Comparison of ENCODE assay signal across 8 mouse cellular contexts in the genomic region with DNA sequence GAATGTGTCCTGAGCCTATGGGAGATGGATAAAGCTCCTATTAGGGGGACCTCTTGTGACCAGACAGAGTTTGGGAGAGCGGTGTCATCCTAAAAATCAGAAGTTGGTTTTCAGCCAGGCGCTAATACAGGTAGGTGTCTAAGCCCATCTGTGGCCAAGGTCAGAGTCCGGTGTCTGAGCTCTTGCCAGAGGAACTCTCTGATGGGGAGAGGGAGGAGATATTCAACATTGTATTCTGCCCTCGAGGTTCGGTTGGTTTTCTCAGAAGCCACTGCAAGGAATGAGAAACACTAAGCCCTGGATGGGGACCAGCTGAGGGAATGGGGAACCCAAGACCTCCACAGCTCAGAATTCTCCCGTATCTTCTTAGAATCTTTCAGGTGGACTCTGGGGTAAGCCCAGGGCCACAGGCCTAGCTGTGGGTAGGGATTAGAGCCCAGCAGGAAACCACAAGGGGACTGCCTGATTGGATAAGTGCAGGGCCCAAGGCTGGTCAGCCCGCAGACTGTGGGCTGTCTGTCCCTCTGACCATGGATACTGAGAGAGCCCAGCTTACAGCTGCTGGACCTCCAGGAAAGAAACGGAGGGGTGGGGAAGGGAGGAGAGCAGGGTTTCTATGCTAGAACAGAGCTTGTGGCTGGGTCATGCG. TPM values are rescaled to one million over a fixed set of nuclear protein-coding genes. Genes with fewer than 3 reads are reported as not detected.
DNase-seq lines count a peak whose midpoint lies in the region; ATAC-seq lines count a peak whose summit lies in the region.

No protein-coding gene starts in this region.

- 55% methylated on average over 9 of the region's 9 CpGs for WGBS in kidney, embryonic 16.5 days
- WGBS in embryonic facial prominence, embryonic 11.5 days = 39% methylated on average over 9 of the region's 9 CpGs
- 52% methylated on average over 9 of the region's 9 CpGs for WGBS in intestine, embryonic 16.5 days
- WGBS in neural tube, embryonic 13.5 days = 57% methylated on average over 9 of the region's 9 CpGs

- peaks cover 36% of the 10 kb centered on the region for H3K4me1 ChIP-seq in kidney, embryonic 16.5 days (ENCODE audit: insufficient read depth, low read length)
- peaks cover 2% of the 10 kb centered on the region for H3K4me1 ChIP-seq in embryonic facial prominence, embryonic 11.5 days (ENCODE audit: control insufficient read depth, insufficient read depth, low read length)
- H3K4me1 ChIP-seq in intestine, embryonic 16.5 days (ENCODE audit: control insufficient read depth, insufficient read depth, low read length) = peaks cover 44% of the 10 kb centered on the region
- H3K4me1 ChIP-seq in neural tube, embryonic 13.5 days (replicated peaks) = peaks cover 48% of the 10 kb centered on the region

- H3K9ac ChIP-seq in kidney, embryonic 16.5 days (replicated peaks; ENCODE audit: low read length) = peak overlapping the region; percentile 73
- H3K9ac ChIP-seq in embryonic facial prominence, embryonic 11.5 days (replicated peaks; ENCODE audit: low read length) = peak overlapping the region; percentile 89
- H3K9ac ChIP-seq in intestine, embryonic 16.5 days (ENCODE audit: low read depth, low read length) = peak overlapping the region; percentile 80
- peak overlapping the region; percentile 70; the same call in 1 of the 2 replicates for H3K9ac ChIP-seq in neural tube, embryonic 13.5 days

- H3K4me3 ChIP-seq in kidney, embryonic 16.5 days (ENCODE audit: low read length) = peak overlapping the region; percentile 59
- H3K4me3 ChIP-seq in embryonic facial prominence, embryonic 11.5 days (ENCODE audit: low read depth, low read length) = peak overlapping the region; percentile 68
- peak overlapping the region; percentile 65 for H3K4me3 ChIP-seq in intestine, embryonic 16.5 days (ENCODE audit: low read length)
- H3K4me3 ChIP-seq in neural tube, embryonic 13.5 days = peak overlapping the region; percentile 55

- H3K4me2 ChIP-seq in kidney, embryonic 16.5 days (replicated peaks; ENCODE audit: low read depth, low read length) = peak overlapping the region; percentile 82
- peak overlapping the region; percentile 88 for H3K4me2 ChIP-seq in embryonic facial prominence, embryonic 11.5 days (ENCODE audit: low read depth, low read length)
- peak overlapping the region; percentile 79 for H3K4me2 ChIP-seq in intestine, embryonic 16.5 days (ENCODE audit: low read depth, low read length)
- H3K4me2 ChIP-seq in neural tube, embryonic 13.5 days = peak overlapping the region; percentile 73

- 0 out of 2 replicates have a peak, but pooled peaks have one; percentile 1 for ATAC-seq in kidney, embryonic 16.5 days (ENCODE audit: low FRiP score, low TSS enrichment)
- no peak for ATAC-seq in embryonic facial prominence, embryonic 11.5 days (replicated peaks; ENCODE audit: insufficient number of reproducible peaks, low FRiP score, low TSS enrichment, low read depth)
- ATAC-seq in intestine, embryonic 16.5 days = no peak
- no peak for ATAC-seq in neural tube, embryonic 13.5 days (ENCODE audit: low read depth)
- no peak for ATAC-seq in granulocyte monocyte progenitor cell, adult 5-6 weeks (replicated peaks; ENCODE audit: poor library complexity, severe bottlenecking)

- H3K36me3 ChIP-seq in kidney, embryonic 16.5 days (ENCODE audit: insufficient read depth, low read length) = peaks cover under 1% of the 10 kb centered on the region; the same call in 1 of the 2 replicates
- H3K36me3 ChIP-seq in embryonic facial prominence, embryonic 11.5 days (replicated peaks; ENCODE audit: control insufficient read depth, insufficient read depth, low read depth, low read length) = no peaks in the 10 kb centered on the region; the same call in 1 of the 2 replicates
- no peaks in the 10 kb centered on the region; the same call in 1 of the 2 replicates for H3K36me3 ChIP-seq in intestine, embryonic 16.5 days (ENCODE audit: control insufficient read depth, insufficient read depth, low read length)
- no peaks in the 10 kb centered on the region for H3K36me3 ChIP-seq in neural tube, embryonic 13.5 days

- 0 out of 2 replicates have a peak, but pooled peaks cover 6% of the 10 kb centered on the region for H3K27me3 ChIP-seq in kidney, embryonic 16.5 days (ENCODE audit: insufficient read depth, low read length)
- H3K27me3 ChIP-seq in embryonic facial prominence, embryonic 11.5 days (ENCODE audit: control insufficient read depth, insufficient read depth, low read length) = peaks cover 4% of the 10 kb centered on the region; the same call in 1 of the 2 replicates
- H3K27me3 ChIP-seq in intestine, embryonic 16.5 days (replicated peaks; ENCODE audit: control insufficient read depth, insufficient read depth, low read length) = no peaks in the 10 kb centered on the region
- H3K27me3 ChIP-seq in neural tube, embryonic 13.5 days = peaks cover 58% of the 10 kb centered on the region

- no peaks in the 10 kb centered on the region for H3K9me3 ChIP-seq in kidney, embryonic 16.5 days (ENCODE audit: low read length)
- no peaks in the 10 kb centered on the region for H3K9me3 ChIP-seq in embryonic facial prominence, embryonic 11.5 days (replicated peaks; ENCODE audit: control insufficient read depth, low read length)
- no peaks in the 10 kb centered on the region for H3K9me3 ChIP-seq in intestine, embryonic 16.5 days (ENCODE audit: control insufficient read depth, low read length)
- H3K9me3 ChIP-seq in neural tube, embryonic 13.5 days = no peaks in the 10 kb centered on the region

- peak overlapping the region; percentile 43; the same call in 1 of the 2 replicates for H3K27ac ChIP-seq in kidney, embryonic 16.5 days (ENCODE audit: low read length)
- H3K27ac ChIP-seq in embryonic facial prominence, embryonic 11.5 days (replicated peaks; ENCODE audit: low read depth, low read length) = no peak overlapping the region
- peak overlapping the region; percentile 52; the same call in 1 of the 2 replicates for H3K27ac ChIP-seq in intestine, embryonic 16.5 days (ENCODE audit: low read length)
- no peak overlapping the region for H3K27ac ChIP-seq in neural tube, embryonic 13.5 days (replicated peaks)

- no peak for DNase-seq in kidney, adult 9 months
- no peak for DNase-seq in embryonic facial prominence, embryonic 11.5 days (ENCODE audit: low spot score)
- no peak for DNase-seq in yolk sac, embryonic 10.5 days (ENCODE audit: low spot score)
- no peak for DNase-seq in layer of hippocampus, adult 9-10 months (ENCODE audit: low spot score)

RNA-seq across cellular contexts. Expression of a gene that starts 1.5 kb away (rescaled TPM):
- 20.1 and 21.0 TPM in 2 replicates for polyA plus RNA-seq in kidney, embryonic 16.5 days (2015; fragmentation: Nextera tagmentation; extraction: Ambion mirVana)
- 28.1 and 30.3 TPM in 2 replicates for polyA plus RNA-seq in embryonic facial prominence, embryonic 11.5 days (2014; fragmentation: Nextera tagmentation; extraction: Ambion mirVana)
- polyA plus RNA-seq in intestine, embryonic 16.5 days (2015; fragmentation: Nextera tagmentation; extraction: Ambion mirVana) = 10.9 and 11.5 TPM in 2 replicates
- polyA plus RNA-seq in neural tube, embryonic 13.5 days (2015; fragmentation: Nextera tagmentation; extraction: Ambion mirVana) = 8.1 and 10.1 TPM in 2 replicates
- not detected in 2 replicates for total RNA-seq in granulocyte monocyte progenitor cell, adult 5-6 weeks (2014; fragmentation: Nextera tagmentation)
- 0.34 and 1.5 TPM in 2 replicates for total RNA-seq in granulocyte monocyte progenitor cell, adult 5-6 weeks (2017)

RNA-seq across cellular contexts. Expression of a gene that starts 7.1 kb away (rescaled TPM):
- polyA plus RNA-seq in kidney, embryonic 16.5 days (2015; fragmentation: Nextera tagmentation; extraction: Ambion mirVana) = 0.05 and 0.08 TPM in 2 replicates
- not detected in 2 replicates for polyA plus RNA-seq in embryonic facial prominence, embryonic 11.5 days (2014; fragmentation: Nextera tagmentation; extraction: Ambion mirVana)
- polyA plus RNA-seq in intestine, embryonic 16.5 days (2015; fragmentation: Nextera tagmentation; extraction: Ambion mirVana) = 1.6 and 2.8 TPM in 2 replicates
- polyA plus RNA-seq in neural tube, embryonic 13.5 days (2015; fragmentation: Nextera tagmentation; extraction: Ambion mirVana) = 0.07 and 0.48 TPM in 2 replicates
- total RNA-seq in granulocyte monocyte progenitor cell, adult 5-6 weeks (2014; fragmentation: Nextera tagmentation) = not detected in 2 replicates
- total RNA-seq in granulocyte monocyte progenitor cell, adult 5-6 weeks (2017) = not detected in 2 replicates

RNA-seq across cellular contexts. Expression of a gene that starts 40.3 kb away (rescaled TPM):
- 34.8 and 39.3 TPM in 2 replicates for polyA plus RNA-seq in kidney, embryonic 16.5 days (2015; fragmentation: Nextera tagmentation; extraction: Ambion mirVana)
- polyA plus RNA-seq in embryonic facial prominence, embryonic 11.5 days (2014; fragmentation: Nextera tagmentation; extraction: Ambion mirVana) = 11.6 and 11.9 TPM in 2 replicates
- 49.6 and 51.5 TPM in 2 replicates for polyA plus RNA-seq in intestine, embryonic 16.5 days (2015; fragmentation: Nextera tagmentation; extraction: Ambion mirVana)
- 80.2 and 103 TPM in 2 replicates for polyA plus RNA-seq in neural tube, embryonic 13.5 days (2015; fragmentation: Nextera tagmentation; extraction: Ambion mirVana)
- not detected in 2 replicates for total RNA-seq in granulocyte monocyte progenitor cell, adult 5-6 weeks (2014; fragmentation: Nextera tagmentation)
- total RNA-seq in granulocyte monocyte progenitor cell, adult 5-6 weeks (2017) = 0.13 and 0.62 TPM in 2 replicates

RNA-seq across cellular contexts. Expression of a gene that starts 58.1 kb away (rescaled TPM):
- 66.2 and 67.8 TPM in 2 replicates for polyA plus RNA-seq in kidney, embryonic 16.5 days (2015; fragmentation: Nextera tagmentation; extraction: Ambion mirVana)
- polyA plus RNA-seq in embryonic facial prominence, embryonic 11.5 days (2014; fragmentation: Nextera tagmentation; extraction: Ambion mirVana) = 31.4 and 33.2 TPM in 2 replicates
- 24.4 and 26.8 TPM in 2 replicates for polyA plus RNA-seq in intestine, embryonic 16.5 days (2015; fragmentation: Nextera tagmentation; extraction: Ambion mirVana)
- polyA plus RNA-seq in neural tube, embryonic 13.5 days (2015; fragmentation: Nextera tagmentation; extraction: Ambion mirVana) = 160 and 168 TPM in 2 replicates
- total RNA-seq in granulocyte monocyte progenitor cell, adult 5-6 weeks (2014; fragmentation: Nextera tagmentation) = 115 and 208 TPM in 2 replicates
- total RNA-seq in granulocyte monocyte progenitor cell, adult 5-6 weeks (2017) = 50.3 and 50.9 TPM in 2 replicates

RNA-seq across cellular contexts. Expression of a gene that starts 59.2 kb away (rescaled TPM):
- polyA plus RNA-seq in kidney, embryonic 16.5 days (2015; fragmentation: Nextera tagmentation; extraction: Ambion mirVana) = 157 and 179 TPM in 2 replicates
- polyA plus RNA-seq in embryonic facial prominence, embryonic 11.5 days (2014; fragmentation: Nextera tagmentation; extraction: Ambion mirVana) = 169 and 173 TPM in 2 replicates
- 117 and 133 TPM in 2 replicates for polyA plus RNA-seq in intestine, embryonic 16.5 days (2015; fragmentation: Nextera tagmentation; extraction: Ambion mirVana)
- polyA plus RNA-seq in neural tube, embryonic 13.5 days (2015; fragmentation: Nextera tagmentation; extraction: Ambion mirVana) = 116 and 125 TPM in 2 replicates
- total RNA-seq in granulocyte monocyte progenitor cell, adult 5-6 weeks (2014; fragmentation: Nextera tagmentation) = 57.6 and 75.3 TPM in 2 replicates
- total RNA-seq in granulocyte monocyte progenitor cell, adult 5-6 weeks (2017) = 55.6 and 74.5 TPM in 2 replicates

Comparison
In these comparisons a context has a peak if more than half of its experiments do, and no peak if none do; other contexts are left out.
1. H3K27ac ChIP-seq: peak in kidney, embryonic 16.5 days (single experiment) and intestine, embryonic 16.5 days (single experiment); none in embryonic facial prominence, embryonic 11.5 days (single experiment) and neural tube, embryonic 13.5 days (single experiment).
2. Peak in every context shown above with its lines, with median percentiles within 50 percentile points of each other: H3K4me2 ChIP-seq, H3K4me3 ChIP-seq and H3K9ac ChIP-seq.